Mouse (Mus musculus) forebrain, embryonic 14.5 days (tissue): ENCODE measurements around the gene Gast. TPM values are rescaled to one million over a fixed set of nuclear protein-coding genes. Genes with fewer than 3 reads are reported as not detected.
"Not testable (repeated sequence)": the region's sequence is repeated elsewhere in the genome, so short reads cannot be mapped to it uniquely, and the experiment has no call there.

Experiments used
- ATAC-seq: fragments of 200-750 bp; cut with Nextera tagmentation; 2 replicates; pipeline ENCODE4 v1.8.0; 2017; ENCODE audit warnings: mild to moderate bottlenecking, moderate library complexity
- DNase-seq: peaks from one replicate; pipeline ENCODE4 v3.0.0-alpha.2; 2015; ENCODE audit warnings: low spot score
- H3K27ac ChIP-seq: fragments of 300-500 bp; sonication (generic); 2 replicates; pipeline ENCODE4 v1.5.1; 2014; ENCODE audit warnings: low read depth, mild to moderate bottlenecking, control low read depth, low read length, moderate library complexity
- H3K27me3 ChIP-seq: fragments of 300-500 bp; sonication (generic); replicated peaks from 2 replicates; pipeline ENCODE4 v1.6.1; 2014; ENCODE audit warnings: low read length, control low read depth, mixed read lengths; ENCODE audit not compliant: control insufficient read depth, insufficient read depth
- H3K36me3 ChIP-seq: fragments of 300-500 bp; sonication (generic); 2 replicates; pipeline ENCODE4 v1.6.1; 2014; ENCODE audit warnings: low read length, control low read depth; ENCODE audit not compliant: control insufficient read depth, insufficient read depth
- H3K4me1 ChIP-seq: fragments of 300-500 bp; sonication (generic); 2 replicates; pipeline ENCODE4 v1.6.1; 2014; ENCODE audit warnings: antibody characterized with exemption, low read length, control low read depth; ENCODE audit not compliant: control insufficient read depth, insufficient read depth
- H3K4me2 ChIP-seq: fragments of 300-500 bp; sonication (generic); 2 replicates; pipeline ENCODE4 v1.6.1; 2014; ENCODE audit warnings: mild to moderate bottlenecking, control low read depth, low read length
- H3K4me3 ChIP-seq: fragments of 300-500 bp; sonication (generic); 2 replicates; pipeline ENCODE4 v1.5.1; 2014; ENCODE audit warnings: low read depth, low read length, control low read depth
- H3K9ac ChIP-seq: fragments of 300-500 bp; sonication (generic); 2 replicates; pipeline ENCODE4 v1.6.1; 2014; ENCODE audit warnings: mild to moderate bottlenecking, low read length, control low read depth, moderate library complexity
- H3K9me3 ChIP-seq: fragments of 300-500 bp; sonication (generic); replicated peaks from 2 replicates; pipeline ENCODE4 v1.6.1; 2016; ENCODE audit warnings: low read length, control low read depth, mixed read lengths; ENCODE audit not compliant: control insufficient read depth
- WGBS: fragments of 180-500 bp; shearing (Covaris S2); extraction: QIAGEN DNeasy Blood & Tissue Kit; methylation state at CpG from one replicate; pipeline ENCODE4 v1.1.7; 2014; 5-methylcytosine and 5-hydroxymethylcytosine counted together
- polyA plus RNA-seq: library from polyadenylated mRNA; unstranded; fragments of >200 nt; fragmentation: Nextera tagmentation; extraction: Ambion mirVana; gene quantifications from 2 replicates; pipeline ENCODE4 v1.2.1, GENCODE M21; 2014

The Gast gene
- polyA plus RNA-seq, 1 experiment from 2014 or later = 0.43 TPM

DNA sequence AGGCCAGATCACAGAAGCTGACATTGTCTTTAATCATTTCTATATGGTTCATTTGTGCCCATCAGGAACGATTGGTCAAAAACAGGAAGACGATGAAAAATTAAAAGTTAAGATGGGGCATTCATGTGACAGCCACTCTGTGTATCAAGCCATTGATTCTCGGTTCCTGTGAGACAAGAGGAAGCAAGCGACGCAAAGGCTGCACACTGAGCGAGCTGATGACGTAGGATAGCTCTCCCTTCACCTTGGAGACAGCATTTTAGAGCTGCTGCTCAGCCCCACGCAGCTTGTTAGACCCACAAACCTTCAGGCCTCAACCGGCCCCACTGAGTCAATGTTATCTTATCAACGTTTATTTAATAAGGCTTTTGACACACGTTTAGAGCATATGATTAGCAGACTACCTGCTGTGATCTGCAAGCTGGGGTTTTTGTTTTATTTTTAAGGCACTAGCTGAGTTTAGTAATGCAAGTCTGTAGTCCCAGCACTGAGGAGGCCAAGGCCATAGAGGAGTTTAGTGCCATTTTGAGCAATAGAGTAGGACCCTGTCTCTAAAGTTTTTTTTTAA lies 9.1 kb upstream of the Gast start:
- Histone ChIP-seq H3K4me1 (peaks cover 4% of the 10 kb centered on the region), H3K4me2 (no peak overlapping the region), H3K27ac (no peak overlapping the region), H3K36me3 (peaks cover 23% of the 10 kb centered on the region), H3K4me3 (no peak overlapping the region), H3K27me3 (no peaks in the 10 kb centered on the region), H3K9me3 (no peaks in the 10 kb centered on the region), H3K9ac (no peak overlapping the region)
- ATAC-seq = no peak
- no peak for DNase-seq
- 74% methylated on average over 11 of the region's 11 CpGs for WGBS

DNA sequence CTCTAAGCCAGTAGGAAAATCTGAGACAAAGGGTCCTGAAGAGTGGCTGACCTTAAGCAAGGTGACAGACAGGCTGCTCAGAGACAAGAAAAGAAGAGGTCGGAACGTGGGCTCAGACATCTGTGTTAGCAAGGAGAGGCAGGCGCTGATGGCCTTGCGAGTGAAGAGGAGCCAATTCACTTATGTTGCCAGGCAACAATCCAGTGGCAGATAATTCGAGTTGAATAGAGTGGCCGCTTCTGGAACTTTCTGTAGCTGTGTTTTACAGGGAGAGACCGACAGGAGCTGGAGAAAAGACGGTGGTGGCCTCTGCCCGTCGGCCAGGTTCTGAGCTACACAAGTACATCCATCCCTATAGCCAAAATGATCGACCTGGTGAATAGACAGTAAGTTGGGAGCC lies 6.9 kb upstream of the Gast start:
- WGBS = 74% methylated on average over 11 of the region's 11 CpGs
- Histone ChIP-seq H3K27me3 (no peaks in the 10 kb centered on the region), H3K4me3 (no peak overlapping the region), H3K4me1 (peaks cover 12% of the 10 kb centered on the region), H3K4me2 (no peak overlapping the region), H3K9ac (no peak overlapping the region), H3K27ac (peak overlapping the region; percentile 46; the same call in 1 of the 2 replicates), H3K36me3 (peaks cover 8% of the 10 kb centered on the region), H3K9me3 (no peaks in the 10 kb centered on the region)
- peak; percentile 58 for DNase-seq
- no peak for ATAC-seq

DNA sequence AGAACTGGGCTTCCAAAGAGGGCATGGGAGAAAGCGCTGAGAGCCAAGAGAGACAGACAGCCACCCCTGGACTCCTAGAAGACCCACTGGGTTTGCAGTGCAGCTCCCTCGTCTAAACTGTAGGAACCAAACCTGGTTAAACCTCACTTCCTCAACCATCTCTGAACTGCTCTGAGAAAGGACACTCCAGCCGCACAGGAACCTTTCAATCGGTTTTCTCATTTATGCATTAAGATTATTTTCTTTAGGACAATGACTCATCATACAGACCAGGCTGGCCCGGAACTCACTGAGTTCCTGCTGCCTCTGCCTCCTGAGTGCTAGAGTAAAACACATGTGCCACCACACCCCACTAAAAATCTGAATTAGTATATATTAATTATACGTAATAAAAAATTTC lies 6.4 kb upstream of the Gast start:
- no peaks in the 10 kb centered on the region for H3K27me3 ChIP-seq
- H3K4me2 ChIP-seq = no peak overlapping the region
- H3K9ac ChIP-seq = no peak overlapping the region
- no peak for ATAC-seq
- DNase-seq = no peak
- H3K9me3 ChIP-seq = no peaks in the 10 kb centered on the region
- peaks cover 15% of the 10 kb centered on the region for H3K4me1 ChIP-seq
- H3K36me3 ChIP-seq = peaks cover 3% of the 10 kb centered on the region
- 95% methylated on average over 6 of the region's 6 CpGs for WGBS
- H3K4me3 ChIP-seq = no peak overlapping the region
- H3K27ac ChIP-seq = peak overlapping the region; percentile 46; the same call in 1 of the 2 replicates

DNA sequence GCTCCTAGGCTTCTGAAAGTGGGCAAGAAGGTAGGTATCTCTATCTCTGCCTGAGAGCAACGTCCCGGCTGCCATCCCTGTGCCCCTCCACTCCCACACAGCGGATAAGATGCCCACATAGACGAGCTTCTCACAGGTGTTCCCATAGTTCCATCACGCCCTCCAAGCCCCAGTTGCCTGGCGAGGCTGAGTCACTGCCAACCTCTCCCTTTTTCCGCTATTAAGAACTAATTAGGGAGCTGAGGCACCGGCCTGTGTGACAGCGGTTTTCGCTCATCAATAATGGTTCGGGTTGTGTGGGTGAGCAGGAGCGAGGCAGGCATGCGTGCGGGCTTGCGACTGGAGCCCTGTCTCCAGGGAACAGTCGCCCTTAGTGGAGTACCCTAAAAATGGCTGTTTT lies 4.0 kb upstream of the Gast start:
- Histone ChIP-seq H3K27me3 (no peaks in the 10 kb centered on the region), H3K4me1 (peaks cover 16% of the 10 kb centered on the region), H3K36me3 (no peaks in the 10 kb centered on the region), H3K4me3 (no peak overlapping the region), H3K27ac (no peak overlapping the region; the same call in 1 of the 2 replicates), H3K9ac (peak overlapping the region; percentile 7; the same call in 1 of the 2 replicates), H3K4me2 (no peak overlapping the region), H3K9me3 (no peaks in the 10 kb centered on the region)
- ATAC-seq = no peak
- 44% methylated on average over 16 of the region's 16 CpGs for WGBS
- DNase-seq = peak; percentile 41

DNA sequence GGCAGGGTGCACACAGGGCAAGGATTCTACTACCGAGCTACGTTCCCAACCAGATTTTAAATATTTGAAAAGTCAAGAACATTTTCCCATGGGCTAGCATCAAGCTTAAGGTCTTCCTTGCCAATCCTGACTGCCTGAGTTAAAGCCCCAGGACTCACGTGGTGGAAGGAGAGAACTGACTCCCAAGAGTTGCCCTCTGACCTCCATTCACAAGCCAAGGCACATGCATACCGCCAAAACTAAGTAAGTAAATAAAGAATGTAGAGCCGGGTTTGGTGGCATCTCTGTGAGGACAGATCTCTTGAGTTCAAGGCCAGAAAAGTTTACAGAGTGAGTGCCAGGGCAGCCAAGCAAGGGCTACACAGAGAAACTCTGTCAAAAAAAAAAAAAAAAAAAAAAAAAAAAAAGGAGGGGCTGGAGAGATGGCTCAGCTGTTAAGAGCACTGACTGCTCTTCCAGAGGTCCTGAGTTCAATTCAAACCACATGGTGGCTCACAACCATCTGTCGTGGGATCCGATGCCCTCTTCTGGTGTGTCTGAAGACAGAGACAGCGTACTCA lies 3.3 kb upstream of the Gast start:
- ATAC-seq, DNase-seq, H3K9me3 ChIP-seq, H3K4me2 ChIP-seq, H3K36me3 ChIP-seq, H3K4me3 ChIP-seq, H3K27me3 ChIP-seq, H3K27ac ChIP-seq: not testable (repeated sequence)
- Histone ChIP-seq H3K9ac (peak overlapping the region; percentile 7; the same call in 1 of the 2 replicates), H3K4me1 (peaks cover 19% of the 10 kb centered on the region)
- WGBS = 68% methylated on average over 8 of the region's 8 CpGs

DNA sequence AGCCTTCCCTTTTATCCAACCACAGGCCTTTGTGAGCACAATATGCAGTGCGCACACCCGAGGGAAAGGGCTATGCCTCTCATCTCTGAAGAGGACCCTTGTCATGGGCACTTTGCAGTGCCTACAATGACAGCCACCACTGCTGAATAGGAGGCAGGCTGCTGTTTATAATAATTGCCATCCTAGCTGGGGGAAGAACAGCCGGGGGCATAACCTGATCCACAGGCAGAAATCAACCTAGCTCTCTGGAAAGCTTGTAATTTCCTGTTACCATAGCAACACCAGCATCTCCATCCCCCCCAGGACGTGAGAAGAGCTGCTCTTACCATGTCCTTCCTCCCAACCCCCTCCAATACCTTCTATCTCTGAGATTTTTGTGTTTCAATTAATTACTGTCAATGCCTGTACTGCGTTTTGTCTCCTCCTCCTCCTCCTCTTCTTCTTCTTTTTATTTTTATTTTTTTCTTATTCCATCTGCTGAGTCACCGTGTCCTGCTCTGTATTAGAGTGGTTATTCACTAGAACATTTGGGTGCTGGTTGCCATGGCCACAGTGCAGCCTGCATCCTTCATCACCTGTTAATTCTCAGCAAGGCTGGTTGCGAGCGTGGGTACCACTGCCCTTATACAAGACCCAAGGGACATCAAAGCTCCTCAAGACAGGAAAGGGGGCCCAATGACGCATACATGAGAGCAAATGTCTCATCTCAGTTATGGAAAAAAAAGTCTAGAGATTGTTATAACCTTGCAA lies 1.3 kb upstream of the Gast start:
- no peak overlapping the region for H3K4me2 ChIP-seq
- H3K27ac ChIP-seq = peak overlapping the region; percentile 86
- 47% methylated on average over 9 of the region's 9 CpGs for WGBS
- H3K9me3 ChIP-seq = no peaks in the 10 kb centered on the region
- no peak overlapping the region for H3K4me3 ChIP-seq
- no peaks in the 10 kb centered on the region for H3K36me3 ChIP-seq
- no peak overlapping the region for H3K9ac ChIP-seq
- ATAC-seq (peak; percentile 78), DNase-seq (peak; percentile 90)
- H3K27me3 ChIP-seq = no peaks in the 10 kb centered on the region
- peaks cover 20% of the 10 kb centered on the region for H3K4me1 ChIP-seq

DNA sequence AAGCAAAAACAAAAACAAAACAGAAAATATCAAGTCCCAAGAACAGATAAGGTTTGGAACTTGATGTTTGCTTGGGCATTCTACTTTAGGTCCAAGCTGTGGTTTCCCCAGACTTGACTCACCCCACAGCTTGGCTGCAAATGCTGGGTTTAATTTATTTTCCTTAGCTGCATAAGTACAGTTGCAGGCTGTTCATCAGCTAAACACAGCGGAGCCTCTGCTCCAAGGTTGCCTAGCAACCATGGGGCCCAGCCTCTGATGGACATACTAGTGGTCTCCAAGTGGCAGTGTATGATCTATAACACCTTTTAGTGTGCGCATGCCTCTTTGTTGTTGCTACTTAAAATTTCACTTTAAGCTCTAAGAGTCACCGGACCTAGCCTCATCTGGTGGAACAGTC lies 1.5 kb downstream of the Gast start:
- WGBS = 47% methylated on average over 3 of the region's 3 CpGs
- no peak overlapping the region for H3K9ac ChIP-seq
- peaks cover 12% of the 10 kb centered on the region; the same call in 1 of the 2 replicates for H3K4me1 ChIP-seq
- DNase-seq = peak; percentile 76
- H3K9me3 ChIP-seq = no peaks in the 10 kb centered on the region
- peak overlapping the region; percentile 28; the same call in 1 of the 2 replicates for H3K27ac ChIP-seq
- H3K4me2 ChIP-seq = no peak overlapping the region
- H3K36me3 ChIP-seq = no peaks in the 10 kb centered on the region
- peak; percentile 46; the same call in 1 of the 2 replicates for ATAC-seq
- H3K27me3 ChIP-seq = no peaks in the 10 kb centered on the region
- H3K4me3 ChIP-seq = no peak overlapping the region

DNA sequence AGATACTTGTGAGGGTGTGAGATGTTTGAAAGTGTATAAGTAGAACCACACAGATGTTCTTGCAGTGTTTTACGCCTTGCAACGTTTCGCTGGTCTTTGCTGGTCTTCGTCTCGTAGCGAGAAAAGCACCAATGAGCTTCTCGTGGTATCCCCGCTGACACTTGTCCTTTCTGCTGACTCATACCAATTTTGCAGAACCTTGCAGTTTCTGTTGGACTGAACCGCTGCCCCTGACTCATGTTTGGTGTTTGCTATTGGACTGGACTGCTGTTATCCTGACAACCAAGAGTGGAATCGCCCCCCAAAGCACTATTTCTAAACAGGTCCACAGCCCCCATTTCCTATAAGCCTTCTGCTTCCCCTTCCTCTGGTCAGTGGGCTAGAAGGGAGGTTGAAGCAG lies 10.1 kb downstream of the Gast start:
- 0 out of 2 replicates have a peak, but pooled peaks cover 4% of the 10 kb centered on the region for H3K36me3 ChIP-seq
- H3K4me2 ChIP-seq = no peak overlapping the region
- DNase-seq = no peak
- no peak overlapping the region for H3K27ac ChIP-seq
- no peaks in the 10 kb centered on the region for H3K9me3 ChIP-seq
- H3K4me3 ChIP-seq = no peak overlapping the region
- H3K27me3 ChIP-seq = no peaks in the 10 kb centered on the region
- no peaks in the 10 kb centered on the region for H3K4me1 ChIP-seq
- WGBS = 96% methylated on average over 10 of the region's 10 CpGs
- no peak for ATAC-seq
- no peak overlapping the region for H3K9ac ChIP-seq
